Mouse (Mus musculus): ENCODE data around the gene Sertad2.

Gene Sertad2

DNA sequence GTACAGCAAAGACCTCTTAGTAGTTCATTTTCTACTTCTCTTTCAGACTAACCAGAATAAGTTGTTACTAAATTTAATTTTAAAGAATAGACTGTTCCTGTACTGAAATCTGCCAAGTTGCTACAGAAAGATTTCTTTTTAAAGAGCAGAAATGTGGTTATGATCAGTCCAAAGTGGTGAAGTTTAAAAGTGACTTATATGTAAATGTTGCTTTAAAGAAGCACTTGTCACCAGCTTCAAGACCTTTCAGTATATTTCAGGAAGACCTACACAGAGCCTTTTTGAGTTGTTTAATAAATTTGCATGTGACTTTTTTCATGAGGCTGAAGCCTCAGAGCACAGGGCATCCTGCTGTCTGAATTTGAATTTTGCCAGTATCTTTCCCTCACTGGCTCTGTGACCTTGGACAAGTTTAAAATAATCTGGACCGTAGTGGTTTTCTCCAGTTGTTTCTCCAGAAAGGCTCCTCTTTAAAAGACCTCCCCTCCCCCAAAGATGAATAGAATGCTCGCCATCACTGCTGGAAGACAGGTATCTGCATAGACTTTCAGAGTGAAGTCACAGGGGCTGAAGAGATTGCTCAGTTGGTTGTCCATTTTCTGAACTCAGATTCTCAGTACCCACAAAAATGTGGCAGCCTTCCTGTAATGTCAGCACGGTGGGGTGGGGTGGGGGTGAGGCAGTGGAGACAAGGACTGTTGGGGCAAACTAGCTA, 1.9 kb downstream of the Sertad2 start:
- no peak for DNase-seq (ENCODE audit: low spot score in 2 of 2)

DNA sequence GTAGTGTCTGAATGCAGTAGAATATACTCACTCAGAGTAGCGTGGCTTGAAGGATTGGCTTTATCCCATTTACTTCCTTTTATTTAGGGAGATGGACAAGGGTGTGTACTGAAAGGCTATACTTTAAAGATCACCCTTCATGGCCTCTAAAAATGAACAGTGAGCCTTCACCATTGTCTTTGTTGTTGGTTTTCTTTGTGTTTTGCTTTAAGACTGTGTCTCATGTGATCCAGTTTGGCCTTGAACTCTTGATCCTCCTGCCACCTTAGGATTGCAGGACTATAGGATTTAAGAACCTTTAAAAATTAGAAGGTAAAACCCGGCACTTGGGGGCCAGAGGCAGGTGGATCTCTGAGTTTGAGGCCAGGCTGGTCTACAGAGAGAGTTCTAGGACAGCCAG, 6.4 kb downstream of the Sertad2 start:
- DNase-seq (ENCODE audit: low spot score in 2 of 2): no peak

DNA sequence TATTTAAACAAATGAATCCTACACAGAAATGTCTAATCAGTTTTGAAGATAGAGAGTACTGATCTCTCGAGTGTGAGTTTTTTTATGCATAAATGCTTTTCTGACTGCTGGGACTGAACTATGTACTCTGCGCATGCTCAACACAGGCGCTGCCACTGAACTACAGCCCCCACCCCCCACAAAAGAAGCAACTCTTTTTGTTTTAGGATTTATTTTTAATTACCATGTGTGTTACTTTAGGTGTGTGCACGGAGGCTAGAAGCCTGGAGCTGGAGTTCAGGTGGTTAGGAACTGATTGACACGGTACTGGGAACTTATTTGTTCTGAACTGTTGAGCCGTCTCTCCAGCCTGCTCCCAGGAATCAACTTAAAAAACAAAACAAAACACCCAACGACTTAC, 7.1 kb downstream of the Sertad2 start:
- no peak for DNase-seq (ENCODE audit: low spot score in 2 of 2)

DNA sequence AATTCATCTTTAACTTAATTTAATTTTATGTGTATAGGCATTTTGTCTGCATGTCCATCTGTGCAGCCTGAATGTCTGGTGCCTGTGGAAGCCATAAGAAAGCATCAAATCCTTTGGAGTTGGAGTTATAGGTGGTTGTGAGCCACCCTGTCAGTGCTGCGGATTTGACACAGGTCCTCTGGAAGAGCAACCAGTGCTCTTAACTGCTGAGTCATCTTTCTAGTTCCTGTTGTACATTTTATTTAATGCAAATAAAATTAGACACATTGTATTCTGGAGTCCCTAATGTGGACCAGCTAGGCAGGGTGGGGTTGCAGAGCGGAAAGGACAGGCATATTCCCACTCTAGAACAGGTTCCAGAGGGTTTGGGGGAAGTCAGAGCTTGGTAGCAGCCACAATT, 9.0 kb downstream of the Sertad2 start:
- DNase-seq (ENCODE audit: low spot score in 2 of 2): no peak

DNA sequence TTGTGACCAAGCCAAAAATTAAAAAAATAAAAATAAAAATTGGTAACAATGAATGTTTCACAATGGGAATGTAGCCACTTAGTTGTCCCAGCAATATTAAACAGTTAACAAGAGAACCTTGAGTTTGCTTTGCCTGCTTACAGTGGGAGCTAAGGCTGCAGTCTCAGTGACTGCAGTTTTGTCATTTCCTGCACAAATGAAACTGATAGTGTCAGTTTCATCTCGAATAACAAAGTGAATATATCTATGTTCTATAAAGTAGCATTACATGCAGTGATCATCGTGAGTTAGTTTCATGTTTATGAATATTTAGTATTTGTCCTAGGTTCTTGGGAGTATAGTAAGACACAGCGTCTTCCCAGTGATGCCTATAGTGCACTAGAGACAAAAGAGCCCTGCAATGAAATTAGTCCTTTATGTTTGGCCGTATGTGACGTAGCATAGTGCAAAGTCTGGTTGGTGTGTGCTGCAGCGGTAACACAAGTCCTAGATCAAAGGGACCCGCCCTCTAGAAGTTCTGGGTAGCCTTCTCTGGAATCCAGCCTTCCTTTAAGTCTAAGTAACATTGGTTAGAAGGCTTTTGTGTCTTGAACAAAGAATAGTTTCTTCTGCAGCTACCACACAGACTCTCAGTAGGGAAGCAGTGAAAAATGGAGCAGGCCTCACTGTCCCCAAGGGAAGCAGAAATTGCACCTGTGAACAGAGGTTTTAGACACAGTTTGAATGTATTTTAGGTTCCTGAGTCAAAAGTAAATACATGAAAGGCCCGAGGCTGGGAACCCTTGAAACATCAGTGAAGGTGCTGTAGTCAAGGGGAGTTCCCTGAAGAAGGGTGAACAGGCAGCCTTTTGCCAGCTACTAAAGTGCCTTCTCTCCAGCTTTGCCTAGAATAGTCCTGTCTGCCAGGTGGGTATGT, 10.0 kb downstream of the Sertad2 start:
- no peak for DNase-seq (ENCODE audit: low spot score in 2 of 2)

DNA sequence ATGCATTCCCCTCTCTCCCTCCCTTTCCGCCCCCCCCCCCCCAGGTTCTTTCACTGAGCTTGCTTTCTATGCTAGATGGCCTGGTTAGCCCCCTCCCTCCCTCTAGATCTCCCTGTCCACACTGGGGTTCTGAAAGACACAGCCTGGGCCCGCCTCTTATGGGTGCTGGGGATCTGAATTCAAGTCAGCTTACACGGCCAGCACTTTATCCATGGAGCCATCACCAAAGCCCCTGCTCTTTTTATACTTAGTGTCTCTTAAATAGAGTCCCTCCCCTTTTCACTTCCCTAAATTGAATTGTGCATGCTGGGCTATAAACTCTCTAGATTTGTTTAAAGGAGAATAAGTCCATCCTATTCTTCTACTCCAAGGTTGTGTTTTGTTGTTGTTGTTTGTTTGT, 12.6 kb downstream of the Sertad2 start:
- DNase-seq (ENCODE audit: low spot score in 2 of 2): no peak

DNA sequence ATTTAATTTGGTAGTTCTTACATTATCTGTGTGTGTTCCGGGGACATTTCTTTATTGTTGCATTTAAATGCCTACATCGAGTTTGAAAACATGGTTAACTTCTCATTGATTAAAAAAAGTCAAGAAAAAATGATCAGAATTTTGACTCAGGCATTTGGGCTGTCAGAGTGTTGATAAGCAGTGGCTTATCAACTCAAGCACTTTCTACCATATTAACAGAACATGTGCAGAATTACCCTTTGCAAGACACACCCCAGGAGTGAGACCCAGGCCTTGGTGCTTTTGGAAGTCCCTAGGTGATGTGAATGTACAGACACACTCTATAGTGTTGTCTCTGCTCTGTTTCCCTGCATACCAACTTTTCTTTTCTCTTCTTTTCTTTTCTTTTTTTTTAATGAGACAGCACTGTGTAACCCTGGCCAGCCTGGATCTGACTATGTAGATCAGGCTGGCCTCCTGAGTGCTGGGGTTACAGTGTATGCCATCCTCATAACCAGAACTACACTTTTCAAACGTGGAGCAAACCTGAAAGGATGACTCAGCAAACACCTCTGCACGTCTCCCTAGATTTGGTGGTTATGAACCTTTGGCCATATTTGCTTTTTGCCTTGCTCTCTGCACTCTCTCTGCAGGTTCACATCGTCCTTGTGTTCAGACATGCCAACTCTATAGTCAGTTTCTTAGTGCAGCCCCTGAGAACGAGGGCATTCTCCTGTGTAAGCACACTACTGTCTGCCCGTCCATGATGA, 13.3 kb downstream of the Sertad2 start:
- DNase-seq (ENCODE audit: low spot score in 2 of 2): no peak

DNA sequence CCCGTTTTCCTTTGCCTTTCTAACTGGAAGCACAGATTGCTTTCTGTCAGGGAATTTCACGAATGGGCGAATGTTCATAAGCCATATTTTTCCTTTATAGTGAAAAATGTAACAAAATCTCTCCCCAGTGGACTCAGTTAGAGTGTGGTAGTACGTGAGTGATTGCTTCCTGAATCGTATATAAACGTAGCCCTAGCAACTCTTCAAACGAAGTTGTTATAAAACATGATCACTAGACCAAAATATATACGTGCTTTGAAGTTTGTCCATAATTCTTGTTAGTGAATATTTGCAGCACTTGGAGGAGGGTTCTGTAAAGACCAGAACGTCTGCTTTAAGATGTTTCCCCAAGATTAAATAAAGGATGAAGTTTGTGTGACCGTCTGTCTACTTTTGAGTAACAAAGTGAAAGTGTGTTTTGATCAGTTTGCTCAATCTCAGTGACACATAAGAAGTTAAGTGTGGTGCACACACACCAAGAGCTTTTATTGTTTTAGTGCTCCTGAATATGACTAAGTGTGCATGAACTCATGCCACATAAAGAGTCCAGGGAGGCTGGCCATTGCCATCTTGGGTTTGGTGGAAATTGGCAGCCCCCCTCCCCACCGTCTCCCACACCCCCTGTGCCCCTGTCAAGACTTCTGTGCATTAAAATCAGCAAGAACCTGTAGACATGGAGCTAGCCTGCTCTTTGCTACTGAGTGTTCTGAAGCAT, 16.3 kb downstream of the Sertad2 start:
- no peak for DNase-seq (ENCODE audit: low spot score in 2 of 2)

DNA sequence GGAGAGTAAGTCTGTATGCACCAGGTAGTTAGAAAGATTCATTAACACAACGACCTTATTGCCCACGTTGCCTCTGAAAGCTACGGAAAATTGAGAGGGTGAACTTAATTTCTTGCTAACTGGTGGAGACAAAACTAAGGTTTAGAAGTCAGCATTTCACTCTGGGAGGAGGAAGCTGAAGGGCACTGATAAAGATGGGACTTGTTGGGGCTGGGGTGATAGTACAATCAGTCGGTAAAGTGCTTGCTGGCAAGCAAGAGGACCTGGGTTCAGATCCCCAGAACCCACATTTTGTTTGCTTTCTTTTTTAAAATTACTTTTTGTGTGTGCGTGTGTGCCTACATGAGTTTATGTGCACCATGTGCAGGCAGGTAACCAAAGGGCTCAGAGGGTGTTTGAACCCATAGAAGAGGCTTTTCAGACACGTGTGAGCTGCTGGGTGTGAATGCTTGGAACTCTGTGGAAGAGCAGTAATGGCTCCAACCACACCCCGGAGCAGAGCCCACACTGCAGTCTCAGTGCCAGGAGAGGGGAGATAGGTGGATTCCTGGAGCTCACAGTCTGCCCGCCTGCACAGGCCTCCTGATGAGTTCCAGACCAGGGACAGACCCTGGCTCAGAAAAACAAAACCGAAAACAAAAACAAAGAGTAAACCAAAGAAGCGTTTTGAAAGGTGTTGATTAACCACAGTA, 17.0 kb downstream of the Sertad2 start:
- no peak for DNase-seq (ENCODE audit: low spot score in 2 of 2)

DNA sequence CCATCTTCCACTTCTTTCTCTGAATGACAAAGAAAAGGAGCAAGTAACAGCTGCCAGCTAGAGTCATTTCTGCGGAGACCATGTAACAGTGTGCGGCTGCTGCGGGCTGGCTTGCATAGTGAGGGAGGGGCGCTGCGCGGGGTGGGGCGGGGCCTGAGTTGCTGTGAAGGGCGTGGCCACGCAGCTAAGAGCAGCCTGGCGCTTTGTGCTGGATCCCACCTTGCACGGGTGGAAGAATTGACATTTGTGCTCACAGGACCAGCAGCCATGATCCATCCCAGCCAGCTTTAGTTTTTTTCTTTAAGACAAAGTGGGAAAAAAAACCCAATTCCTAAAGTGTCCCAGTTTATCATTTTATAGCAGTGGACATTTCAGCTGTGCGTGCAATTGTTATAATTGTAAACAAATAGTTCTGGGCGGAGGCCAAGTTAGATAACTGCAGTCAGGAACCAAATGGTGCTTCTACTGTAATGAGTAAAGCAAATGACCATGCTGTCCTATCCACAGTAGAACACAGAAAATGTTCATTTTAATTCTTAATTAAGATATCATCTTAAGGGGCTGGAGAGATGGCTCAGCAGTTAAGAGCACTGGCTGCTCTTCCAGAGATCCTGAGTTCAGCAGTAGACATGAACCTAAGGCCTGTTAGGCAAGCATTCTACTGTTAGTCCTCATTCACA, 18.4 kb downstream of the Sertad2 start:
- DNase-seq (ENCODE audit: low spot score in 2 of 2): peak in 1 of 2 experiments; percentile 45

DNA sequence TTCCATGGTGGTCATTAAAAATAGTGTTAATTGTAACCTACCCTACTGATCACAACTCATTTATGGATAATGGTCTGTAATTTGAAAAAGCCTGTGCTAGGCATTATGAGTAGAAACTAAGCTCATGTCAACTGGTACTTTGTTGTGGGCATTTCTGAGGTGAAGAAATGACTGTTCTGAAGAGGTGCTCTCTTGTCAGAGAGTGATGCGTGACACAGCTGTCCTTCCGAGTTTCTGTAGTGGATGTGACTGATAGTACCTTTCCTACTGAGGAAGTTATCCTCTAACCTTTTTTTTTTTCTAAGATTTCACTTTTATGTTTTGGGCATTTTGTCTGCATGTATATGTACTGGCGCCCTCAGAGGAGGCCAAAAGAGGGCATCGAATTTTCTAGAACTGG, 22.0 kb downstream of the Sertad2 start:
- DNase-seq (ENCODE audit: low spot score in 2 of 2): no peak

DNA sequence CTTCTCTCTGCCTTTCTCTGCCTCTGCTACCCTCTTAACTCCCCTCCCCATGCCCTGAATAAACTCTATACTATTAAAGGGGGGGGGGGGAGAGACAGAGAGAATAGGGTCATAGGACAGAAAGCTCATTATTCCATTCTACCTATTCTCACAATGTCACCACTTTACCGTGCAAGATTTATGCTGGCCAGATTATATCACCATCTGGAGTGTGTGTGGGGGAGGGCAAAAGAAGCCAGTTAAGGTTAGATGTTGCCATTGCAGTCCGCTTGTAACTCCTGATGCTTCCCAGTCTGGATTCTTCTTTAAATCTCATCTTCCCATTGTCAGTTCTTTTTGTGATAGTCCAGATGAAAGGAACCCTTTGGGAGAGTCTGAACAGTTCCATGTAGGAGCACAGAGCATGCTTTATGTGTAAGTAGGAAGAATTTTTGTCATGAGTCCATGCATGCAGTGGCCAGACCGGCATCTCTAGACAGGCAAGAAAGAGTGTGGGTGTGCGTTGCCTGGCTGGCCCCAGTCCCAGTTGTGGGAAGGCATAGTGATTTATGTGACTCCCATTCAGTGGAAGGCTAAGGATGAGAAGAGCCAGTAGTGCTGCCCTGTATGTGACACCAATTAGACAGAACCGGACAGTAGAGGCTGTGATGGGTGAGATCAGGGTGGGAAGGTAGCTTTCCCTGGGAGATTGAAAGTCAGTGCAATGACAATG, 28.8 kb downstream of the Sertad2 start:
- DNase-seq (ENCODE audit: low spot score in 2 of 2): peak; percentile 49 to 52

DNA sequence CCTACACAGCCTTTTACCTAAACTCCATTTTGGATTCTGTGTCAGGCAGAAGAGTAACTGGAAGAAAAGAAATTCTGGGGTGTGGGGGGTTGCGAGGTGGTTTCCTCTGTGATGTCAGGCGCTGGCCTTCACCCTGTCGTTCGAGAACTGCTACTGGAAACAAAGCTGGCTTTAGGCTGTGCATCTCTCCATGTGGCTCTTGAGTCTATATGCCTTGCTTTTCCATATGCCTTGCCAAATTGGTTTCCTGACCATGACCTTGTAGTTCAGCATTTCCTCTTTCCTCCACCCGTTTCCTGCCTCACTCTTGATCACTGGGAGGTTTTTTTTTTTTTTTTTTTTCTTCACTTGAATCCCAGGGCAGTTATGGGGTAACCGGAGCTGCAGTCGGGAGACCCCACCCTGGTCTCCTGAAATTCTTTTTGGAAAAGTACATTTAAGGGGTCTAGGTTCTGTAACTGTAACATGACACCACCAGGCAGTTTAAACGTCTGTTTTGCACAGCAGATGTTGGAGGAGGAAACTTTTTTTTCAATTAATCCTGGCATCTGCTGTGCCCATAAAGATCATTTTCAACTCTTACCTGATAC, 33.1 kb downstream of the Sertad2 start:
- no peak for DNase-seq (ENCODE audit: low spot score in 2 of 2)

DNA sequence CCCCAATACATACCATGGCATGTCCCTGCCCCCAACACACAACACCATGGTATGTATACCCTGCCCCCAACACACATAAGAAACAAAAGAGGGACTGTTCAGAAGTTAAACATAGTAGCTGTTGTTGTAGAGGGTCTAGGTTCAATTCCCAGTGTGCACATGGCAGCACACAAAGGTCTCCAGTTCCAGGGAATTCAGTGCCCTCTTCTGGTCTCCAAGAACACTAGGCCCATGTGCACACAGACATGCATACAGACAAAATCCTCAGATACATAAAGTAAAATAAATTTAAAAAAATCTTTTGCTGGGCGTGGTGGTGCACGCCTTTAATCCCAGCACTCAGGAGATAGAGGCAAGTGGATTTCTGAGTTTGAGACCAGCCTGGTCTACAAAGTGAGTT, 39.7 kb downstream of the Sertad2 start:
- DNase-seq (ENCODE audit: low spot score in 2 of 2): no peak

DNA sequence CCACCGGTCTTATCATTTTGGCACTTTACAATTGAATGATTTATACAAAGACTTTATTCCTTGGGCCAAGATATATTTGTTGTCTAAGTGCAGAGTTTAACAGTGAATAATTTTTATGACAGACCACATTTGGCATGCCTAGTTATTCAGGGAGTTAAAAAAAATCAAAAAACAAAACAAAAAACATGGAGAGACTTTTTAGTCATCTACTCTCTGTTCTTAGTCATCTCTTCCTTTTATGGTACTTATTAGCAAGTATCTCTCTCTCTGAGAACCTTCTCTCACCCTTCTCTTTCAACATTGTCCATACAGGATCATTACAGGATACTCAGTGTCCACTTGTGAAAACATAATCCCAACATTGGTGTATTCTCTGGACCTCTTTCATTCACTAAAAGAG, 42.2 kb downstream of the Sertad2 start:
- no peak for DNase-seq (ENCODE audit: low spot score in 2 of 2)

DNA sequence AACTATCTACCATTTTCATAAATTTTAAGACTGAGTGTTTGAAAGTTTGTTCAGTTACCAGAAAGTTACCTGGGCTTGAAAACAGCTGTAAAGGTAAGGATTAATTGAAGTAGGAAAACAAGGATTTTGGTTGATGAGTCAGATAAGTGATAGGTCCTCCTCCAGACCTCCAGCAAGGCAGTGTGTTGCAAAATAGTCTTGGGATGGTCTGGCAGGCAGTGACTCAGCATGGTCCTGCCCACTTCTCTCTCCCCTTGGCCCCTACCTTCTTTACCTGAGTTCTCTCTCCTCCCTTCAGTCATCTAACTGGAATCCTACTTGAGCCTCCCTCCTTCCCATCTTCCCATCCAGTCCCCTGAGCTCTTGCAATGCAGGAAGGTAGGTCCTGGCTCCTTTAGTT, 43.1 kb downstream of the Sertad2 start:
- DNase-seq (ENCODE audit: low spot score in 2 of 2): no peak

DNA sequence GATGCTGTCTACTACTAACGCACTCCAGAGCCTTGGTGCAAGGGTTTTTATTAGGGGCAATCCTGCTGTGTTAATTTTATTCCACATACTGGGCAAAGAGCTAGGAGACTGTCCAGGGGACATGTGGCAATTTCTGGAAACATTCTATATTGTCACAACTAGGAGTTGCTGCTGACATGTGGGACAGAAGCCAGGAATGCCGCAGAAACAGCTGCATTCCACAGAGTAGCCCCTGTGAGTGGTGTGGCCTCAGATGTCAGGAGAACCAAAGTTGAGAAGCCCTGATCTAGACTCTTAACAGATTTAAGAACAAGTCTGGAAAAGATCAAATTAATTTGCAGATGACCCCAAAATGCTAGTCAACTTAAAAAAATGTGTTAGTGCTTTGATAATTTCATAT, 46.3 kb downstream of the Sertad2 start:
- no peak for DNase-seq (ENCODE audit: low spot score in 2 of 2)

DNA sequence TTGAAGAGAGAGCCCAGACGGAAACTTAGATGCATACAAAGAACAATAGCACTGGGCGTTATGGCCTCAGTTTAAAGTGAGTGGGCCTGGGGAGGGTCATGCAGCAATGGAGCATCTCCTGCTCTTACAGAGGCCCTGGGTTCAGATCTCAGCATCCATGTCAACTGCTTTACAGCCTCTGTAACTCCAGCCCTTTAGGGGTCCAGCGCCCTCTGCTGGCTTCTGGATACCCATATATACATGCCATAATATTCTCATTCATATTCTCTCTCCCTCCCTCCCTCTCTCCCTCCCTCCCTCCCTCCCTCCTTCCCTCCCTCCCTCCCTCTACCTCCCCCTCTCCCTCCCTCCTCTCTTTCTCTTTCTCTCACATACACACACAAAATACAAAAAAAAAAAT, 49.0 kb downstream of the Sertad2 start:
- no peak for DNase-seq (ENCODE audit: low spot score in 2 of 2)

Measured in right cerebral cortex, postnatal 10 days (tissue).